Mouse (Mus musculus): ENCODE measurements at regions not wholly inside any gene's neighbourhood (a gene's known extent, or its start where the extent isn't known, plus 50 kb on each side); places are given as distances from the start of the nearest gene placed in this dataset.

GRCm38 (mm10) chr10:119109207-119109606 is 130.6 kb downstream of the Cand1 start:
- H3K36me3 ChIP-seq (ENCODE audit: control insufficient read depth, insufficient read depth, low read length), result no peaks in the 10 kb centered on the region
- no peaks in the 10 kb centered on the region for H3K27me3 ChIP-seq (ENCODE audit: control insufficient read depth, insufficient read depth, low read length)
- no peak overlapping the region for H3K9ac ChIP-seq (ENCODE audit: low read depth, low read length)
- 82% methylated on average over 4 of the region's 4 CpGs for WGBS
- H3K4me3 ChIP-seq (ENCODE audit: low read length), result no peak overlapping the region
- no peaks in the 10 kb centered on the region for H3K9me3 ChIP-seq (ENCODE audit: control insufficient read depth, low read length)
- no peak overlapping the region for H3K4me2 ChIP-seq (replicated peaks; ENCODE audit: low read depth, low read length)
- H3K4me1 ChIP-seq (ENCODE audit: control insufficient read depth, insufficient read depth, low read length), result no peaks in the 10 kb centered on the region
- H3K27ac ChIP-seq (ENCODE audit: low read depth, low read length), result no peak overlapping the region
- no peak for ATAC-seq (ENCODE audit: low FRiP score, low TSS enrichment)

GRCm38 (mm10) chr10:119107728-119108127 is 132.1 kb downstream of the Cand1 start:
- no peaks in the 10 kb centered on the region for H3K9me3 ChIP-seq (ENCODE audit: control insufficient read depth, low read length)
- no peak overlapping the region for H3K27ac ChIP-seq (ENCODE audit: low read depth, low read length)
- H3K27me3 ChIP-seq (ENCODE audit: control insufficient read depth, insufficient read depth, low read length), result no peaks in the 10 kb centered on the region
- H3K9ac ChIP-seq (ENCODE audit: low read depth, low read length), result no peak overlapping the region
- H3K36me3 ChIP-seq (ENCODE audit: control insufficient read depth, insufficient read depth, low read length), result no peaks in the 10 kb centered on the region
- no peak overlapping the region for H3K4me3 ChIP-seq (ENCODE audit: low read length)
- no peaks in the 10 kb centered on the region for H3K4me1 ChIP-seq (ENCODE audit: control insufficient read depth, insufficient read depth, low read length)
- WGBS, result 70% methylated on average over 6 of the region's 6 CpGs
- no peak for ATAC-seq (ENCODE audit: low FRiP score, low TSS enrichment)
- no peak overlapping the region for H3K4me2 ChIP-seq (replicated peaks; ENCODE audit: low read depth, low read length)

GRCm38 (mm10) chr10:119106105-119106504 is 133.8 kb downstream of the Cand1 start:
- H3K36me3 ChIP-seq (ENCODE audit: control insufficient read depth, insufficient read depth, low read length), result no peaks in the 10 kb centered on the region
- ATAC-seq (ENCODE audit: low FRiP score, low TSS enrichment), result no peak
- no peaks in the 10 kb centered on the region for H3K27me3 ChIP-seq (ENCODE audit: control insufficient read depth, insufficient read depth, low read length)
- no peaks in the 10 kb centered on the region for H3K9me3 ChIP-seq (ENCODE audit: control insufficient read depth, low read length)
- 89% methylated on average over 3 of the region's 3 CpGs for WGBS
- H3K4me3 ChIP-seq (ENCODE audit: low read length), result no peak overlapping the region
- no peak overlapping the region for H3K27ac ChIP-seq (ENCODE audit: low read depth, low read length)
- no peak overlapping the region for H3K4me2 ChIP-seq (replicated peaks; ENCODE audit: low read depth, low read length)
- H3K4me1 ChIP-seq (ENCODE audit: control insufficient read depth, insufficient read depth, low read length), result no peaks in the 10 kb centered on the region
- H3K9ac ChIP-seq (ENCODE audit: low read depth, low read length), result no peak overlapping the region

GRCm38 (mm10) chr10:119105279-119105881 is 134.5 kb downstream of the Cand1 start:
- ATAC-seq (ENCODE audit: low FRiP score, low TSS enrichment), result no peak
- no peaks in the 10 kb centered on the region for H3K4me1 ChIP-seq (ENCODE audit: control insufficient read depth, insufficient read depth, low read length)
- WGBS, result 84% methylated on average over 7 of the region's 7 CpGs

GRCm38 (mm10) chr10:119100511-119100910 is 139.3 kb downstream of the Cand1 start:
- Histone ChIP-seq H3K9me3 (ENCODE audit: control insufficient read depth, low read length) (no peaks in the 10 kb centered on the region), H3K27ac (ENCODE audit: low read depth, low read length) (no peak overlapping the region), H3K4me3 (ENCODE audit: low read length) (no peak overlapping the region), H3K36me3 (ENCODE audit: control insufficient read depth, insufficient read depth, low read length) (no peaks in the 10 kb centered on the region), H3K4me2 (replicated peaks; ENCODE audit: low read depth, low read length) (no peak overlapping the region), H3K9ac (ENCODE audit: low read depth, low read length) (no peak overlapping the region), H3K4me1 (ENCODE audit: control insufficient read depth, insufficient read depth, low read length) (no peaks in the 10 kb centered on the region), H3K27me3 (ENCODE audit: control insufficient read depth, insufficient read depth, low read length) (no peaks in the 10 kb centered on the region)
- WGBS, result 29% methylated on average over 7 of the region's 7 CpGs
- ATAC-seq (ENCODE audit: low FRiP score, low TSS enrichment), result no peak

More at GRCm38 (mm10) chr10:119105279-119105881, 134.5 kb downstream of the Cand1 start:
- Histone ChIP-seq H3K9me3 (ENCODE audit: control insufficient read depth, low read length) (no peaks in the 10 kb centered on the region), H3K9ac (ENCODE audit: low read depth, low read length) (no peak overlapping the region), H3K4me2 (replicated peaks; ENCODE audit: low read depth, low read length) (no peak overlapping the region), H3K36me3 (ENCODE audit: control insufficient read depth, insufficient read depth, low read length) (no peaks in the 10 kb centered on the region), H3K27me3 (ENCODE audit: control insufficient read depth, insufficient read depth, low read length) (no peaks in the 10 kb centered on the region), H3K27ac (ENCODE audit: low read depth, low read length) (no peak overlapping the region), H3K4me3 (ENCODE audit: low read length) (no peak overlapping the region)

- H3K4me2 ChIP-seq (replicated peaks; ENCODE audit: low read depth, low read length), result no peak overlapping the region
- H3K4me3 ChIP-seq (ENCODE audit: low read length), result no peak overlapping the region
- no peaks in the 10 kb centered on the region for H3K36me3 ChIP-seq (ENCODE audit: control insufficient read depth, insufficient read depth, low read length)
- H3K27me3 ChIP-seq (ENCODE audit: control insufficient read depth, insufficient read depth, low read length), result no peaks in the 10 kb centered on the region
- no peaks in the 10 kb centered on the region for H3K9me3 ChIP-seq (ENCODE audit: control insufficient read depth, low read length)
- no peak overlapping the region for H3K9ac ChIP-seq (ENCODE audit: low read depth, low read length)
- H3K4me1 ChIP-seq (ENCODE audit: control insufficient read depth, insufficient read depth, low read length), result no peaks in the 10 kb centered on the region
- ATAC-seq (ENCODE audit: low FRiP score, low TSS enrichment), result no peak
- no peak overlapping the region for H3K27ac ChIP-seq (ENCODE audit: low read depth, low read length)
- WGBS, result 70% methylated on average over 10 of the region's 10 CpGs
Observed at GRCm38 (mm10) chr10:119099092-119099792, 140.6 kb downstream of the Cand1 start.

- Histone ChIP-seq H3K27ac (ENCODE audit: low read depth, low read length) (no peak overlapping the region), H3K9me3 (ENCODE audit: control insufficient read depth, low read length) (no peaks in the 10 kb centered on the region), H3K4me3 (ENCODE audit: low read length) (no peak overlapping the region), H3K36me3 (ENCODE audit: control insufficient read depth, insufficient read depth, low read length) (no peaks in the 10 kb centered on the region), H3K27me3 (ENCODE audit: control insufficient read depth, insufficient read depth, low read length) (no peaks in the 10 kb centered on the region), H3K4me1 (ENCODE audit: control insufficient read depth, insufficient read depth, low read length) (no peaks in the 10 kb centered on the region), H3K9ac (ENCODE audit: low read depth, low read length) (no peak overlapping the region), H3K4me2 (replicated peaks; ENCODE audit: low read depth, low read length) (no peak overlapping the region)
- 89% methylated on average over 11 of the region's 11 CpGs for WGBS
- ATAC-seq (ENCODE audit: low FRiP score, low TSS enrichment), result no peak
Observed at GRCm38 (mm10) chr10:119094166-119094565, 145.7 kb downstream of the Cand1 start.

- no peak overlapping the region for H3K4me2 ChIP-seq (replicated peaks; ENCODE audit: low read depth, low read length)
- WGBS, result 91% methylated on average over 4 of the region's 4 CpGs
Observed at GRCm38 (mm10) chr10:119087886-119088285, 152.0 kb downstream of the Cand1 start.

GRCm38 (mm10) chr10:119087071-119087665 is 152.7 kb downstream of the Cand1 start:
- no peaks in the 10 kb centered on the region for H3K36me3 ChIP-seq (ENCODE audit: control insufficient read depth, insufficient read depth, low read length)
- H3K4me3 ChIP-seq (ENCODE audit: low read length), result no peak overlapping the region
- ATAC-seq (ENCODE audit: low FRiP score, low TSS enrichment), result no peak
- H3K9ac ChIP-seq (ENCODE audit: low read depth, low read length), result no peak overlapping the region
- no peak overlapping the region for H3K27ac ChIP-seq (ENCODE audit: low read depth, low read length)
- 82% methylated on average over 5 of the region's 5 CpGs for WGBS
- no peaks in the 10 kb centered on the region for H3K4me1 ChIP-seq (ENCODE audit: control insufficient read depth, insufficient read depth, low read length)
- H3K9me3 ChIP-seq (ENCODE audit: control insufficient read depth, low read length), result no peaks in the 10 kb centered on the region
- H3K4me2 ChIP-seq (replicated peaks; ENCODE audit: low read depth, low read length), result no peak overlapping the region
- H3K27me3 ChIP-seq (ENCODE audit: control insufficient read depth, insufficient read depth, low read length), result no peaks in the 10 kb centered on the region

More at GRCm38 (mm10) chr10:119087886-119088285, 152.0 kb downstream of the Cand1 start:
- Histone ChIP-seq H3K9ac (ENCODE audit: low read depth, low read length) (no peak overlapping the region), H3K4me3 (ENCODE audit: low read length) (no peak overlapping the region), H3K9me3 (ENCODE audit: control insufficient read depth, low read length) (no peaks in the 10 kb centered on the region), H3K27ac (ENCODE audit: low read depth, low read length) (no peak overlapping the region), H3K4me1 (ENCODE audit: control insufficient read depth, insufficient read depth, low read length) (no peaks in the 10 kb centered on the region), H3K27me3 (ENCODE audit: control insufficient read depth, insufficient read depth, low read length) (no peaks in the 10 kb centered on the region), H3K36me3 (ENCODE audit: control insufficient read depth, insufficient read depth, low read length) (no peaks in the 10 kb centered on the region)
- no peak for ATAC-seq (ENCODE audit: low FRiP score, low TSS enrichment)
